Mouse (Mus musculus): ENCODE results near the gene Fam129c.

The Fam129c gene

GRCm38 (mm10) chr8:71597451-71597850 is at the start of gene Fam129c:
Gene Fam129c (plus strand): TSS chr8:71597648.
- DNase-seq (ENCODE audit: low spot score): no peak

- no peak for DNase-seq (ENCODE audit: low spot score)
These were observed 46.7 kb upstream of the Fam129c start for GRCm38 (mm10) chr8:71550754-71551153.

GRCm38 (mm10) chr8:71552770-71553169 is 44.7 kb upstream of the Fam129c start:
- no peak for DNase-seq (ENCODE audit: low spot score)

GRCm38 (mm10) chr8:71554001-71554400 is 43.4 kb upstream of the Fam129c start:
- no peak for DNase-seq (ENCODE audit: low spot score)

GRCm38 (mm10) chr8:71554644-71555043 is 42.8 kb upstream of the Fam129c start:
- no peak for DNase-seq (ENCODE audit: low spot score)

GRCm38 (mm10) chr8:71558071-71558957 is 39.1 kb upstream of the Fam129c start, which contains the start of gene Tmem221:
Gene Tmem221 (minus strand): TSS chr8:71558871.
- DNase-seq (ENCODE audit: low spot score): no peak

GRCm38 (mm10) chr8:71558958-71559690 is 38.3 kb upstream of the Fam129c start:
- peak; percentile 83 for DNase-seq (ENCODE audit: low spot score)

- no peak for DNase-seq (ENCODE audit: low spot score)
These were observed 37.4 kb upstream of the Fam129c start for GRCm38 (mm10) chr8:71560071-71560470.

GRCm38 (mm10) chr8:71560765-71561164 is 36.7 kb upstream of the Fam129c start:
- DNase-seq (ENCODE audit: low spot score): no peak

- DNase-seq (ENCODE audit: low spot score): no peak
These were observed 36.0 kb upstream of the Fam129c start for GRCm38 (mm10) chr8:71561401-71561800.

- peak; percentile 67 for DNase-seq (ENCODE audit: low spot score)
These were observed 34.7 kb upstream of the Fam129c start for GRCm38 (mm10) chr8:71562751-71563150.

- no peak for DNase-seq (ENCODE audit: low spot score)
These were observed 33.5 kb upstream of the Fam129c start for GRCm38 (mm10) chr8:71563992-71564391.

- no peak for DNase-seq (ENCODE audit: low spot score)
These were observed 30.9 kb upstream of the Fam129c start, which contains the start of gene Nxnl1 for GRCm38 (mm10) chr8:71566501-71566900. Gene Nxnl1 (minus strand): TSS chr8:71566601.

- DNase-seq (ENCODE audit: low spot score): no peak
These were observed 29.9 kb upstream of the Fam129c start for GRCm38 (mm10) chr8:71567587-71567986.

- peak; percentile 91 for DNase-seq (ENCODE audit: low spot score)
These were observed 29.0 kb upstream of the Fam129c start, which contains the start of gene Slc27a1 for GRCm38 (mm10) chr8:71568387-71568937. Gene Slc27a1 (plus strand): TSS chr8:71568882.

GRCm38 (mm10) chr8:71568941-71569340 is 28.5 kb upstream of the Fam129c start:
- no peak for DNase-seq (ENCODE audit: low spot score)

- DNase-seq (ENCODE audit: low spot score): peak; percentile 89
These were observed 27.8 kb upstream of the Fam129c start for GRCm38 (mm10) chr8:71569366-71570290.

- peak; percentile 94 for DNase-seq (ENCODE audit: low spot score)
These were observed 27.0 kb upstream of the Fam129c start for GRCm38 (mm10) chr8:71570291-71570954.

GRCm38 (mm10) chr8:71572077-71572476 is 25.4 kb upstream of the Fam129c start:
- DNase-seq (ENCODE audit: low spot score): no peak

- DNase-seq (ENCODE audit: low spot score): peak; percentile 77
These were observed 24.4 kb upstream of the Fam129c start for GRCm38 (mm10) chr8:71572847-71573633.

All from ovary, adult 18-20 months (tissue).